Mouse (Mus musculus) pancreas, adult 10 weeks (tissue): ENCODE data around the gene Dstyk. TPM values are rescaled to one million over a fixed set of nuclear protein-coding genes. Genes with fewer than 3 reads are reported as not detected.

Source experiments
- polyA plus RNA-seq: library from polyadenylated mRNA; stranded (reverse); fragments of 350-450 nt; fragmentation: Illumina TruSeq; extraction: RNeasy Lipid Tissue Mini Kit (QIAGEN cat#74804); gene quantifications from one replicate; pipeline ENCODE4 v1.2.3, GENCODE M21; 2015; ENCODE audit warnings: low read depth, low replicate concordance; ENCODE audit not compliant: insufficient read depth

The Dstyk gene
- polyA plus RNA-seq: 3.6 TPM

GRCm38 (mm10) chr1:132417319-132418251 is at the start of gene Dstyk:
Gene Dstyk (plus strand): TSS chr1:132417555.

DNA sequence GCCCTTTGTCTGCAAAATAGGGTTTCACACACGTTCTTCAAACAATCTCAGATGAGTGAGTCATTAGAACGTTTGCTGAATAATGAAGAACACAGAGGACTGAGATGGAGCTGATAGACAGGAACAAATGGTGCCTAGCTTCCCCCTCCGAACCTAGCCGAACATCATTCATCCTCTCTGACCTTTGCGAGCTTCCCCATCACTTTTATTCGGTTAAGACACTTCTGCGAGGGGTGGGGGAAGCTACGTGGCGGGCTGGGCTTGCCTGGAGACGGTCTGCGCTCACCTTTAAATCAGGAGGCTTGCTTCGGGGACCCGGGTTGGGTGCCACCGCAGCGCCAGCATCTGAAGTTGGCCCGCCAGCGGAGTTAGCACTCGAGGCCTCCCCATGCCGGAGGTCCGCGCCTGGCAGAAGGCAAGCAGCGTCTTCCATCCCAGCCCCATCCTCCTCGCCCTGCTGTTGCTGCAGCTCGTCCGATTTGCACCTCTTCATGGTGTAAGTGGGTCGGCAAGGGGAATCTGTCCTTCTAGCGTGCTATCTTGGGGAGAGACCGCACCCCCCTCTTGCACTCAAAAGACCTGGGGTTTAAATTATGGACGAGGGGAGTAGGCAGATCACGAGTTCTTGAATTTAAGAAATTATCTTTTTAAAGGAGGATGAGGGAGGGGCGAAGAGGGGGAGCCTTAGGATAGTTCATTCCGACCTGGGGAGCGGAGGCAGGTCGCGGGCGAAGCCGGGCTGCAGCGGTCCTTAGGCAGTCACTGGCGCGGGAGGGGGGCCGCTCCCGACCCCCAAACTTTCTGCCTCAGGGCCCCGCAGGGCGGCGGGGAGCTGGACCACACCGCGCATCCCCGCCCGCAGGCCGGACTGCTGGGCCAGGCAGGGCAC is 26.4 kb upstream of the Dstyk start, which contains the start of gene Tmcc2:
Tmcc2 (minus strand) TSS at position 591 of the 889 bp plus-strand sequence.

GRCm38 (mm10) chr1:132476928-132477691 is 59.8 kb downstream of the Dstyk start, which contains the start of gene Rbbp5:
Gene Rbbp5 (plus strand): TSS chr1:132477365.

DNA sequence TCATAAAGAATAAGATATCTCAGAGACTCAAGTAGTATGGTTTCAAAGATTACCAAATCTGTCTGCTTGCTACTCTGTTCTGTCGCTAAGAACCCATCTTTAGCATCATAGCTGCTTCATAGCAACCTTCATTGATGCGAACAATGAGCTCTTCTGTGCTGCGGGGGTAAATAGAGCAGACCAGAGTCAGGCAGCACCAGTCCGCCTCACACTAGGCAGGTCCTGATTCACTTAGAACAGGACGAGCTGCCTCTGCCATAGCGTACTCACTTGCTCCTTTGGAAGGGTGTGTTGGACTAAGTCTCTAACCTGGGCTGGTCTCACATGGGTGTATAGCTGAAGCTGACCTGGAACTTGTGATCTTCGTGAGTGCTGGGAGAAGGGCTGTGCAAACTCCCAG is 88.7 kb downstream of the Dstyk start, which contains the start of gene Tmem81:
Tmem81 (plus strand) TSS at position 173 of the 400 bp plus-strand sequence.

Other genes with a start within 250 kb of the Dstyk start
- gene Lemd1, start 226.1 kb upstream of the Dstyk start, polyA plus RNA-seq: not detected
- gene AC124108.1, start 226.1 kb upstream of the Dstyk start, polyA plus RNA-seq: not detected
- gene Gm10188, start 187.8 kb upstream of the Dstyk start, polyA plus RNA-seq: not detected
- gene Klhdc8a, start 118.9 kb upstream of the Dstyk start, polyA plus RNA-seq: 0.92 TPM
- 1.7 TPM for gene Nuak2, start 101.4 kb upstream of the Dstyk start, polyA plus RNA-seq
- gene Tmcc2, start 26.3 kb upstream of the Dstyk start, polyA plus RNA-seq: 6.9 TPM
- 8.9 TPM for gene Rbbp5, start 59.8 kb downstream of the Dstyk start, polyA plus RNA-seq
- gene Tmem81, start 88.7 kb downstream of the Dstyk start, polyA plus RNA-seq: 3.6 TPM
- not detected for gene Cntn2, start 125.7 kb downstream of the Dstyk start, polyA plus RNA-seq